Mouse (Mus musculus): ENCODE data around the gene Atp4a.

DNA sequence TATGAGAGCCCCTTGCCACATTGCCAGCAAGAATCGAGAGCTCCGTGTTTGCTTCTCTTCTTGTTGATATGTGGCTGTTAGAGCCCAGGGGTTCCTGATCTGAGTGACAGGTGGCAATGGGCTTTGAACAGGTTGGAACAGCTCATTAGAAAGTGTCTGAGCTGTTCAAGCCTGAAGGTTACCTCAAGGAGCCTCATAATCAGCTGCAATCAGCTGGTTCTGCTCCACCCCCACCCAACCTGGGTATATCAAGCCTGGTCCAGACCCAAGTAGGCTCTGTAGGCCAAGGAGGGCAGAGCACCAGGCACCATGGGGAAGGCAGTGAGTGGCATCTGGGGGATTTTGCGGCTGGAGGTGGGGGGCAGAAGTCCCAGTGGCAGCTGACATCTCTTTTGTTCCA, at the start of gene Atp4a:
- no peak for TF ChIP-seq CEBPB (IDR thresholded peaks at IDR 0.05; ENCODE audit: low read depth)
- TF ChIP-seq USF1 (IDR thresholded peaks at IDR 0.05; ENCODE audit: low read depth): no peak
- no peak for TF ChIP-seq MAX (IDR thresholded peaks at IDR 0.05)
- TF ChIP-seq CTCF (IDR thresholded peaks at IDR 0.05; ENCODE audit: control insufficient read depth, insufficient read depth, insufficient read length): no peak
- no peak for TF ChIP-seq MYOD1 (IDR thresholded peaks at IDR 0.05; ENCODE audit: control insufficient read depth, insufficient read length, low read depth)
- no peak for TF ChIP-seq MYOG (IDR thresholded peaks at IDR 0.05; ENCODE audit: control insufficient read depth, extremely low read depth, insufficient read length)
- no peak for TF ChIP-seq FOSL1 (IDR thresholded peaks at IDR 0.05; ENCODE audit: insufficient read depth, low read length, poor library complexity, severe bottlenecking)
